Mouse (Mus musculus): ENCODE results near the gene Tmem109. TPM values are rescaled to one million over a fixed set of nuclear protein-coding genes. Genes with fewer than 3 reads are reported as not detected.

The Tmem109 gene
- polyA plus RNA-seq, 1 experiment, result 16.3 TPM

GRCm38 (mm10) chr19:10841721-10842626, 39.8 kb downstream of the Tmem109 start:
- Histone ChIP-seq H3K9ac (ENCODE audit: low read depth, poor library complexity, severe bottlenecking) (no peak overlapping the region), H3K27me3 (ENCODE audit: control insufficient read depth, insufficient read depth, low read length, poor library complexity, severe bottlenecking) (no peaks in the 10 kb centered on the region), H3K4me1 (ENCODE audit: control insufficient read depth, insufficient read depth, low read length) (no peaks in the 10 kb centered on the region), H3K27ac (ENCODE audit: insufficient read depth, low read length) (no peak overlapping the region), H3K36me3 (ENCODE audit: control insufficient read depth, insufficient read depth, low read length, poor library complexity, severe bottlenecking) (no peaks in the 10 kb centered on the region), H3K4me3 (ENCODE audit: low read depth, low read length) (no peak overlapping the region), H3K9me3 (replicated peaks; ENCODE audit: control insufficient read depth, insufficient read depth, low read length, poor library complexity, severe bottlenecking) (no peaks in the 10 kb centered on the region)
- TF ChIP-seq CTCF (IDR thresholded peaks at IDR 0.05; ENCODE audit: low read depth, low read length) (no peak), EP300 (IDR thresholded peaks at IDR 0.05; ENCODE audit: insufficient read depth, low read depth, low read length) (no peak), POLR2A (IDR thresholded peaks at IDR 0.05; ENCODE audit: insufficient read depth, low read length) (no peak)

- no peak within 1 kb of the TSS for H3K4me3 ChIP-seq (ENCODE audit: low read depth, low read length)
- H3K4me1 ChIP-seq (ENCODE audit: control insufficient read depth, insufficient read depth, low read length), result peaks cover 2% of the 10 kb centered on the region
- H3K9ac ChIP-seq (ENCODE audit: low read depth, poor library complexity, severe bottlenecking), result no peak within 1 kb of the TSS
- TF ChIP-seq CTCF (IDR thresholded peaks at IDR 0.05; ENCODE audit: low read depth, low read length) (no peak), POLR2A (IDR thresholded peaks at IDR 0.05; ENCODE audit: insufficient read depth, low read length) (no peak), EP300 (IDR thresholded peaks at IDR 0.05; ENCODE audit: insufficient read depth, low read depth, low read length) (no peak)
- no peaks in the 10 kb centered on the region for H3K9me3 ChIP-seq (replicated peaks; ENCODE audit: control insufficient read depth, insufficient read depth, low read length, poor library complexity, severe bottlenecking)
- no peaks in the 10 kb centered on the region for H3K36me3 ChIP-seq (ENCODE audit: control insufficient read depth, insufficient read depth, low read length, poor library complexity, severe bottlenecking)
- no peak within 1 kb of the TSS for H3K27ac ChIP-seq (ENCODE audit: insufficient read depth, low read length)
- H3K27me3 ChIP-seq (ENCODE audit: control insufficient read depth, insufficient read depth, low read length, poor library complexity, severe bottlenecking), result no peaks in the 10 kb centered on the region
These were observed 42.5 kb downstream of the Tmem109 start, which contains the start of gene Slc15a3 for GRCm38 (mm10) chr19:10839010-10839892. Gene Slc15a3 (plus strand): TSS chr19:10839727.

GRCm38 (mm10) chr19:10835671-10836070, 46.1 kb downstream of the Tmem109 start:
- Histone ChIP-seq H3K27ac (ENCODE audit: insufficient read depth, low read length) (no peak overlapping the region), H3K4me1 (ENCODE audit: control insufficient read depth, insufficient read depth, low read length) (peaks cover 2% of the 10 kb centered on the region), H3K36me3 (ENCODE audit: control insufficient read depth, insufficient read depth, low read length, poor library complexity, severe bottlenecking) (no peaks in the 10 kb centered on the region), H3K9ac (ENCODE audit: low read depth, poor library complexity, severe bottlenecking) (no peak overlapping the region), H3K9me3 (replicated peaks; ENCODE audit: control insufficient read depth, insufficient read depth, low read length, poor library complexity, severe bottlenecking) (no peaks in the 10 kb centered on the region), H3K27me3 (ENCODE audit: control insufficient read depth, insufficient read depth, low read length, poor library complexity, severe bottlenecking) (no peaks in the 10 kb centered on the region), H3K4me3 (ENCODE audit: low read depth, low read length) (no peak overlapping the region)
- TF ChIP-seq EP300 (IDR thresholded peaks at IDR 0.05; ENCODE audit: insufficient read depth, low read depth, low read length) (0 out of 2 replicates have a peak, but pooled peaks have one; percentile 59), CTCF (IDR thresholded peaks at IDR 0.05; ENCODE audit: low read depth, low read length) (no peak), POLR2A (IDR thresholded peaks at IDR 0.05; ENCODE audit: insufficient read depth, low read length) (no peak)

GRCm38 (mm10) chr19:10833611-10834010, 48.2 kb downstream of the Tmem109 start:
- peaks cover 2% of the 10 kb centered on the region for H3K4me1 ChIP-seq (ENCODE audit: control insufficient read depth, insufficient read depth, low read length)
- H3K9me3 ChIP-seq (replicated peaks; ENCODE audit: control insufficient read depth, insufficient read depth, low read length, poor library complexity, severe bottlenecking), result no peaks in the 10 kb centered on the region
- no peak overlapping the region for H3K9ac ChIP-seq (ENCODE audit: low read depth, poor library complexity, severe bottlenecking)
- H3K27ac ChIP-seq (ENCODE audit: insufficient read depth, low read length), result no peak overlapping the region
- H3K36me3 ChIP-seq (ENCODE audit: control insufficient read depth, insufficient read depth, low read length, poor library complexity, severe bottlenecking), result no peaks in the 10 kb centered on the region
- H3K27me3 ChIP-seq (ENCODE audit: control insufficient read depth, insufficient read depth, low read length, poor library complexity, severe bottlenecking), result no peaks in the 10 kb centered on the region
- H3K4me3 ChIP-seq (ENCODE audit: low read depth, low read length), result no peak overlapping the region
- TF ChIP-seq EP300 (IDR thresholded peaks at IDR 0.05; ENCODE audit: insufficient read depth, low read depth, low read length), result no peak
- no peak for TF ChIP-seq POLR2A (IDR thresholded peaks at IDR 0.05; ENCODE audit: insufficient read depth, low read length)
- no peak for TF ChIP-seq CTCF (IDR thresholded peaks at IDR 0.05; ENCODE audit: low read depth, low read length)

GRCm38 (mm10) chr19:10832030-10832429, 49.8 kb downstream of the Tmem109 start:
- Histone ChIP-seq H3K9ac (ENCODE audit: low read depth, poor library complexity, severe bottlenecking) (no peak overlapping the region), H3K36me3 (ENCODE audit: control insufficient read depth, insufficient read depth, low read length, poor library complexity, severe bottlenecking) (no peaks in the 10 kb centered on the region), H3K4me1 (ENCODE audit: control insufficient read depth, insufficient read depth, low read length) (peaks cover 2% of the 10 kb centered on the region), H3K9me3 (replicated peaks; ENCODE audit: control insufficient read depth, insufficient read depth, low read length, poor library complexity, severe bottlenecking) (no peaks in the 10 kb centered on the region), H3K4me3 (ENCODE audit: low read depth, low read length) (no peak overlapping the region), H3K27ac (ENCODE audit: insufficient read depth, low read length) (no peak overlapping the region), H3K27me3 (ENCODE audit: control insufficient read depth, insufficient read depth, low read length, poor library complexity, severe bottlenecking) (no peaks in the 10 kb centered on the region)
- TF ChIP-seq POLR2A (IDR thresholded peaks at IDR 0.05; ENCODE audit: insufficient read depth, low read length) (no peak), EP300 (IDR thresholded peaks at IDR 0.05; ENCODE audit: insufficient read depth, low read depth, low read length) (no peak), CTCF (IDR thresholded peaks at IDR 0.05; ENCODE audit: low read depth, low read length) (no peak)
